Mouse (Mus musculus) splenic B cell, adult 2 months (primary cell): Measurements from ENCODE around the gene Rnh1.

ENCODE experiments used
- DNase-seq: peaks from one replicate; pipeline ENCODE4 v3.0.0-alpha.2; 2011; ENCODE audit warnings: low read depth, low spot score
- H3K27me3 ChIP-seq: 2 replicates; pipeline ENCODE4 v1.6.1; 2012; ENCODE audit warnings: mild to moderate bottlenecking, low read length, moderate library complexity, mixed read lengths; ENCODE audit not compliant: control insufficient read depth, poor library complexity, insufficient read depth, severe bottlenecking
- H3K36me3 ChIP-seq: 2 replicates; pipeline ENCODE4 v1.6.1; 2012; ENCODE audit warnings: mild to moderate bottlenecking, low read length, moderate library complexity, mixed read lengths; ENCODE audit not compliant: control insufficient read depth, poor library complexity, insufficient read depth, severe bottlenecking

The Rnh1 gene

DNA sequence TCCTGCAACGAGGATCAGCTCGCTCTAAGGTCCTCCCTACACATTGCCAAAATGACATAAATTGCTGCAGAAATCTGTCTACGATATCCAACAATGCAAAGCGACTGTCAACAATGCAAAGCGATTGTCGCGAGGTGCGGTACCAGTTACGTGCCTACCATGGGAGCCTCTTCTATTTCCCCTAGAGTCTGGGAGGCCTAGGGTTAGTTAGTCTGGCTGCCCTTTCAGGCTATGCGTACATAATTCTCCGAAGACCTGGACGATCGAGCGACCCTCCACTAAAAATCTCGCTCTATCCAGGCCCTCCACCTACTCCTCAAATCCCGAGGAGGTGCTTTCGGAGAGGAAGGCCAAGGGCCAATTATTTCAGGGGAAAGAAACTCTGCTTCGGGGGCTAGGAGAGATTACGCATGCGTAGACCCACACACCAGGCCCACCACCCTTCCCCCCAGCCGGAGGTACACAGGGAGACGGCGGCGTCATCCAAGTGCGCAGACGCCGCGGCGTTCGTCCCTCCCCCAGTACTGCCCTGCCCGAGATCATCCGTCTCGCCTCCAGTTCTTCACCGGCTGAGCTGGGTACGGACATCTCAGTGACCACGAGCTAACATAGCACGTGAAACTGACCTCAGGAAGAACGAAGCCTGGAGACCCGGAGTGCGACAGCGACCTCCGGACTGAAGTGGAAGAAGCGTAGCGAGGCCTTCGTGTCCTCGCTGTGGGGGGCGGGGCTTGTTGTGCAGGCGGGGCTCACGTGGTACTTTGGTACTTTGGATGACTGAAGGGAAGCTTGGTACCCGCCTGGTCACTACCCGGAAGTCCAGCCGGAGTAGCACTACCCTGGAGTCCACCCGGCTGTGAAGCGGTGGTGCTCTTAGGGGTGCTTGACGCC, at the start of gene Rnh1:
Gene Rnh1, minus strand, starts transcription at position 742 of the 891 bp plus-strand sequence.
- Histone ChIP-seq H3K36me3 (no peaks in the 10 kb centered on the region), H3K27me3 (no peaks in the 10 kb centered on the region)
- DNase-seq, result peak; percentile 85

DNA sequence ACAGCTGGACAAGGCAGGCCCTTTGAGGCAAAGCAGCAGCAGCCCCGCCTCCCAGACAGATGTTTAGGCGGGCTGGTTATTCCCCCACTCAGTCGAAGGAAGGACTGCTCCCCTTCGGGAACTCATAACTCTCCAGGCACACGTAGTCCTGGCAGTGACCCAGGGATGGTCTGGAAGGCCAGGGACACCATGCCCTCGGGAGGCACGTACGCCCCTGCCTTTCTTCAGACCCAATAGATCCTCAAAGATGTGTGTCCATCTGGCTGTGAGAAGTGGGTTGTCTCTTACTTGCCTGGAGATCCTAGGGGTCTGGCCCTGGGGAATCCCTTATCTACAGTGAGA, 49.4 kb upstream of the Rnh1 start:
- H3K36me3 ChIP-seq, result no peaks in the 10 kb centered on the region
- DNase-seq, result no peak
- no peaks in the 10 kb centered on the region; the same call in 1 of the 2 replicates for H3K27me3 ChIP-seq

DNA sequence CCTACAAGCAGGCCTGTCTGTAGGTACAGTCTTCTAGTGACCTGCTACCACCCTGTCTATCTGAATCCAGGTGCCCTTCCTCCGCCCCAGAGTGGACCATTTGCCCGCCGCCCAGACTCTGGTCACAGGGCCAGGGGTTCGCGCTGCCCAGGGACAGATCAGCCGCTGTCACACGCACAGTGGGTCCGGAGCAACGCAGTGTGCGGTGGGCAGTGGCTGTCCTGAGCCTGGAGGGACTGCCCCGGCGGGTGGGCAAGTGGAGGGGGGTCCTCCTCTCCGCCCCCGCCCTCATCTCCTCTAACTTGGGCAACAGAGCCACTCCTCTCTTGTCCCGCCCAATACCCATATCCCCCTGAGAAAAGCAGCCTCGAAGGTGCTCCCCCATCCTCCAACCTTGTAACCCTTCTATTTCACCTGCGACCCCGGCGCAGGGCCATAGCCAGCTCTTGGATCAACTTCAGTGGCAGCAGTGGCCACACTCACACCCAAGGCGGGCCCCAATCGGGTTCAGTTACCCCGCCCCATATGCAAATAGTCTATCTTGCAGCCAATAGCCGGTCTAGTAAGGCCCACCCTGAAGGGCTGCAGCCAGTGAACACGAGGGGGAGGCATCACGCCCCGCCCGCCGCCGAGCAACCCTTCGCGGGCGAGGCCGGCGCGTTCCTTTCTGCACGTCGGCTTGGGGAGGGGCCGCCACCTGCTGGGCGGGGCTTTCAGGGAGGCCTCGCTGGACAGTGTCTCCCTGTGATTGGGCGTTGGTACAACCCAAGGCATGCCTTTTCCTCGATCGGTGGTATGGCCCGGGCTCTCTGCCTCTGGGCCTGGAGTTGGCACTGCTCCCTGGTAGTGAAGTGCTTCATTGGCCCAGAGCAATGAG, 48.8 kb upstream of the Rnh1 start:
- peak; percentile 93 for DNase-seq
- no peaks in the 10 kb centered on the region; the same call in 1 of the 2 replicates for H3K27me3 ChIP-seq
- H3K36me3 ChIP-seq, result no peaks in the 10 kb centered on the region

DNA sequence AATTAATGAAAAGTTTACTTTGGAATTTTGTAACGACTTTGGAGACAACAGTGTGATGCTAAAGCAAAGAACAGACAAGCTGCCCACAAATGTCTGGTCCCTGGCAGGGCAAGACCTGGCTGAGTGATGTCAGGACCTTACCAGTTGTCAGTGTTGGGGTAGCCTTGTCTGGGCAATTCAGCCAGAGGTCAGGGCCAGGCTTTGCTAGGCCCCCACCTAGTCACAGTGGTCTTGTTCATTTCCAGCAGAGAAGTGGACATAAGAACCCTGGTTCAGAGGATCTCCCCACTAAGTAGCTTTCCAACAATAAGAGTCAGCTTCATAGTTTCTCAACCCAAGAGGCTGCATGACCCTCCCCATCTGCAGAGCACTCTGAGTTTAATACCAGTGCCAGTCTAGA, 47.7 kb upstream of the Rnh1 start:
- no peak for DNase-seq
- Histone ChIP-seq H3K36me3 (no peaks in the 10 kb centered on the region), H3K27me3 (no peaks in the 10 kb centered on the region; the same call in 1 of the 2 replicates)

DNA sequence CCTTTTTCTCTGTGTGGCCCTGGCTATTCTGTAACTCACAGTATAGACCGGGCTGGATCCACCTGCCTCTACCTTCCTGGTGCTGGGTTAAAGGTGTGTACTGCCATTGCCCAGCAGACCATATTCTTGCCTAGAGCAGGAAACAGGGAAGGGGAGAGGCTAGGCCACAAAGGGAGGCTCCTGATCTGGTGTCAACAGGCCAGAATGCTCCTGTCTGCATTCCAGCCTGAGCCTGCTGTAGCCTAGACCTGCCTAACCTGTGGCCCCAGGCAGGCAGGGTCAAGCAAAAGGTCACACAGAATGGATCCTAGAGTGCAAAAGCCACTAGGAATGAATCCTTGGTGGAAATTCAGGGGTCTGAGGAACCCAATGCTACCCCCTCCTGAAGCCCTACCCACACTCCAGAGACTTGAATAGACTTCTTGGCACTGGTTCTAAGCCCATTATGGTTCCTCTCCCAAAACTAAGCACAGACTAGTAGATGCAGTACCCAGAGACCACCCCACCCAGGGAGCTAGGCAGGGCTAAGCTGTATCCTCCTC, 47.0 kb upstream of the Rnh1 start:
- no peaks in the 10 kb centered on the region for H3K36me3 ChIP-seq
- no peak for DNase-seq
- no peaks in the 10 kb centered on the region; the same call in 1 of the 2 replicates for H3K27me3 ChIP-seq

DNA sequence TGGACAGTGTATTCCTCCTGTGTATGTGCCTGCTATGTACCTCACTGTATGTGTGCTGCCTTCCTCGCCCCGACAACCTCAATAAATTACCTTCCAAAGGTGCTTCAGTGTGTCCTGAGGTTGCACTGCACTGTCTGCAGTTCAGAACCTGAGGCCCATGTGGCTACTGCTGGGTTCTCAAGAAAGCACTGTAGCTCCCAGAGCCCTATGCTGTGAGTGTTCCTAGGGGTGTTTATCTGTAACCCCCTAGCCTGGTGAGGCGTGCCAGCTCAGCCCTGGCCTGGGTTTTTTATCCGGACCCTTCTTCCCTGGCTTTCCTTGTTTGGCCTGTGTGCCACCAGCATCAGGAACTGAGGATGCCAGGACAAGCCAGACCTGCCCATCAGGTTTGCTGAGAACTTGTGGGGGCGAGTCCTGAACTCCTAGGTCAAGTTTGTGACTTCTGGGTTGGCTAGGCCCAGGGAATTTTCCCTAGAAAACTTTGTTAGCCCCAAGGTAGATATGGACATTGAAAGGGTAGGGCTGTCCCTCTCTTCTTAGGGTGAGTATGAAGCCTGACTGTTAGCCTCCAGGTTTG, 46.0 kb upstream of the Rnh1 start:
- DNase-seq, result no peak
- Histone ChIP-seq H3K27me3 (no peaks in the 10 kb centered on the region), H3K36me3 (no peaks in the 10 kb centered on the region)

DNA sequence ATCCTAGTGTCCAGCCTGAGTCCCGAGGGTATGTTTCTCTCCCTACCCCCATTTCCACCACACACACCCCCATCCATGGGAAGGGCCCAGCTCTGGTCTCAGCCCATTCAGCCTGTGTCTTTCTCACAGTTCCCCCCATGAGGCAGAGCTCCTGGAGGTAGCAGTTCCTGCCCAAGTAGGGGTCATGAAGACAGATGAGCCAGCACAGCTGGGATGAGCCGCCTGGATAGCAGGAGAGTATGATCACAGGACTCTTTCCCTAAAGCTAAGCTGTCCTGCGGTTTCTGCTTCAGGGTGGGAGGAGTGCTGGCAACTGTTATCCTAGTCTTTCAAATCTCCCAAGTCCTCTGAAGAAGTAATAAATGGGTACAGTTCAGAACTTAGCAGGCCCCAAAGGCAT, 45.5 kb upstream of the Rnh1 start:
- Histone ChIP-seq H3K27me3 (no peaks in the 10 kb centered on the region), H3K36me3 (no peaks in the 10 kb centered on the region)
- DNase-seq, result no peak

DNA sequence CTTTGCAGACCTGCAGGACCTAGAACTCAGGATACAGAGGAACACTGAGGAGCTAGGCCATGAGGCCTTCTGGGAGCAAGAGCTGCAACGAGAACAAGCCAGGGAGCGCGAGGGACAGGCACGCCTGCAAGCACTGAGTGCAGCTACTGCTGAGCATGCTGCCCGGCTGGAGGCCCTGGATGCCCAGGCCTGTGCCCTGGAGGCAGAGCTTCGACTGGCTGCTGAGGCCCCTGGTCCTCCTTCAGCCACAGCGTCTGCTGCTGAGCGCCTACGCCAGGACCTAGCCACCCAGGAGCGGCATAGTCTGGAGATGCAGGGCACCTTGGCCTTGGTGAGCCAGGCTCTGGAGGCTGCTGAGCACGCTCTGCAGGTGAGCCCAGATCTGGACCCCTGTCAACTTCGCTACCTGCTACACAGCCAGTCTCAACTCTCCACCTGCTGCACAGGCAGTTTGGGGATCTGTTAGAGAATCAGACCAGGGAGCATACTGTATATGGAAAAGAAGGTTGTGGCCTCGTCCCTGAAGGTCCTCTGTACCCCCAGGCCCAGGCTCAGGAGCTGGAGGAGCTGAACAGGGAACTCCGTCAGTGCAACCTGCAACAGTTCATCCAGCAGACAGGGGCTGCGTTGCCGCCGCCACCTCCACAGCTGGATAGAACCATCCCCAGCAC, 44.8 kb upstream of the Rnh1 start:
- DNase-seq, result no peak
- no peaks in the 10 kb centered on the region for H3K27me3 ChIP-seq
- H3K36me3 ChIP-seq, result no peaks in the 10 kb centered on the region

DNA sequence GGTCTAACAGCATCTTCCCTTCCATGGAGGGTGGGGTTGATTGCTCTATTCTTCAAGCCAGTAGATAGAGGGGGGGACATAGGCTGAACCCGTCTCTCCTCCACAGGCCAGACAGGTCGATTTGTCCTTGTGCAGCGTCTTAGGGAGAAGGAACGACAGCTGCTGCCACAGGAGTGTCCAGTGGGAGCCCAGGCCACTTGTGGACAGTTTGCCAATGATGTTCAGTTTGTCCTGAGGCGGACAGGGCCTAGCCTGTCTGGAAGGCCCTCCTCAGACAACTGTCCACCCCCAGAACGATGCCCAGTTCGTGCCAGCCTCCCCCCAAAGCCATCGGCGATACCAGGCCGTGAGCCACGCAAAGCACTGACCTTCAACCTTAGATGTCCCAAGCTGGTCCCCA, 44.2 kb upstream of the Rnh1 start:
- H3K36me3 ChIP-seq, result no peaks in the 10 kb centered on the region
- DNase-seq, result no peak
- H3K27me3 ChIP-seq, result no peaks in the 10 kb centered on the region

DNA sequence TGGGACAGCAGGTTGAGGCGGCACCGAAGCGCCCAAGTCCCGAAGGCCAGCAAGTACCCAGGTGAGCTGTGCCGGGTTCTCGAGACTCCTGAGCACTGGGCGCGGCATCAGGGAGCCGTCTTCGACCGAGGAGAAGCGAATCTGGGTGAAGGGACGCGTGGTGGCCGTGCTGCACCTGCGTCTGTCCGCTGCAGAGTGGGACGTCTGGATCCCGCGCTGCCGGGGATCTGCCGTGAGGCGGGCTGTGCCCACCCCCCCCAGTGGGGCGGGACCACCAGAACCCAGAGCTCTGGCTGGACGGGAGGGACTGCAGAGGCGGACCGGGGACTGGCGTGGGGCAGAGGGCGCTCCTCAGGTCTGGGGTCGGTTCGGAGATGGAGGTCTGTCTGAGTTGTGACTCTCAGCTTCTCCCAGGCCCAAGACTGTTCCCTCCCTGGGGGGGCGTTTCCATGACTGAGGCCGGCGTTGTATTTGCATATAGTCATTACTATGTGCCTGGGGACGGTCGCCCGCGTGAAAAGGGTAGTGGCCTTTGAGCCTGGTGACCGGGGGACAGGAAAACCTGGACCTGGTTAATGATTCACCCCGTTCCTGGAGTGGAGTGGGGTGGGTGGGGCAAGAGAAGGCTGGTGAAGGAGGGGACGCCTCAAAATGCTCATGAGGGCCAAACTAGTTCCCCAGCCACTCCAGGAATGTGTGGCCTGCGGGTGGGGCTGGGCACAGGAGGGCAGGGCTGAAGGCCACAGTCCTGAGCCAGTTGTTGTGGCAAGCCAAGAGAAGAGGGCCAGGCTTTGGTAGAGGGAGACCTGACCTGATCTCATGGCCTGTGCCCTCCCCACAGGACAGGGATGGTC, 43.5 kb upstream of the Rnh1 start:
- DNase-seq, result peak; percentile 68
- Histone ChIP-seq H3K36me3 (no peaks in the 10 kb centered on the region), H3K27me3 (no peaks in the 10 kb centered on the region)

DNA sequence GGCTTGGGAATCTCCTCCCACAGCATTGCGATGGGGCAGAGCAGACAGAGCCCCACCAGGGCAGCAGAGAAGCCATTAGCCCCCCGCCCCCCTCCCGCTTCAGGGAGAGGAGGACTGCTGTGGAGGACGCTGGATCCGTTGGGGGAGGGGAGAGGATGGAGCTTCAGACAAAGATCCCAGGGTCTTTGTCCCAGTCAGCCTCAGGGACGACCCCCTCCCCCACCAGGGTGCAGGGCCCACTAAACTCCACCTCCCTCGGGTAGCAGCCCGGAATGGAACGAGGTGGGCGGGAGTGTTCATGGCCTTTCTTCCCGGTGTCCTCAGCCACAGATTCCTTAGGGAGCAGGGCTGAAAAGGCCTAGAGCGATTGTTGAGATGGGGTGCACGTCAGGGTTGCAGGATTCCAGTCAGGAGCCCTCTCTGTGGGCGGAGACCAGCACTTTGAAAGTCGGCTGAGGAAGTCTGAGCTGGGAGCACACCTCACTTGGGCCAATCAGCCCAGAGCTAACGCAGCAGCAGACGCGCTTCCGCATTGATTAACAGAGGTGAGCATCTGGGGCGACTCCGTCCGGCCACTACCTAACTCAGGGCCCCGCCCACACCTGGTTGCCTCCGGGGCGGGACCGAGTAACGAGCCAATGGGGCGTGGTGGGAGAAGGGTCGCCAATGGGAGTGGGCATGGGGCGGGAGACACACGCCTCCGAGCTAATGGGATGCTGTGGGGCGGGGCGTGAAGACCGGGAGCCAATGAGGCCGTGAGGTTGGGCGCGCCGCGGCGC, 42.6 kb upstream of the Rnh1 start, which contains the start of gene Rassf7:
Gene Rassf7, plus strand, starts transcription at position 760 of the 779 bp plus-strand sequence.
- peak; percentile 98 for DNase-seq
- H3K36me3 ChIP-seq, result no peaks in the 10 kb centered on the region
- H3K27me3 ChIP-seq, result no peaks in the 10 kb centered on the region

DNA sequence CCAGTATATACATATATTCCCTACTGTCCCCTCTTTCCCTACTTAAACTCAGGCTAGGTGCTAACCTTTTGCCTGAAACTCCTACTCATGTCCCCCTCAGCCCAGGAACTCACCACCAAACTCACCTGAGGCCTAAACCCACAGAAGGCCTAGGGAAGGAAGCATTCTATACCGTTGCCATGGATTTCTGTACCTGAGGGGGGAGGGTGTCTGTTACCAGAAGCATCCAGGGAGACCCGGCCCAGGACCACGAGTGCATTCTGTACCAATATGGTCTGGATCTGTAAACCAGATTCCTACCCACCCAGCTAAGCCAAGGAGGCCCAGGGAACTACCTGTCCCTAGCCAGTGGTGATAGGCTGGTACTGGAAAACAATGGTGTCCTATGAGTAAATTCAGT, 41.7 kb upstream of the Rnh1 start:
- Histone ChIP-seq H3K27me3 (no peaks in the 10 kb centered on the region), H3K36me3 (no peaks in the 10 kb centered on the region)
- no peak for DNase-seq
